Mouse (Mus musculus): Measurements from ENCODE around the gene Igdcc4.

GRCm38 (mm10) chr9:65177912-65178311 is 76.6 kb downstream of the Igdcc4 start:
- TF ChIP-seq CTCF (IDR thresholded peaks at IDR 0.05; ENCODE audit: insufficient read depth, low read depth, low read length) = no peak
- no peak for TF ChIP-seq POLR2A (IDR thresholded peaks at IDR 0.05; ENCODE audit: insufficient read depth, low read depth, low read length)
